Mouse (Mus musculus) stomach, embryonic 14.5 days (tissue): ENCODE measurements at regions not wholly inside any gene's neighbourhood (a gene's known extent, or its start where the extent isn't known, plus 50 kb on each side); places are given as distances from the start of the nearest gene placed in this dataset.

Experiments used
- ATAC-seq: fragments of 200-750 bp; cut with Nextera tagmentation; 2 replicates; pipeline ENCODE4 v1.8.0; 2017; ENCODE audit warnings: low read depth, moderate TSS enrichment; ENCODE audit not compliant: insufficient number of reproducible peaks, insufficient read depth, low FRiP score
- H3K27ac ChIP-seq: fragments of 300-500 bp; sonication (generic); 2 replicates; pipeline ENCODE4 v1.5.1; 2014; ENCODE audit warnings: mild to moderate bottlenecking, low read length, moderate library complexity, mixed read lengths
- H3K27me3 ChIP-seq: fragments of 300-500 bp; sonication (generic); 2 replicates; pipeline ENCODE4 v1.6.1; 2014; ENCODE audit warnings: low read length, control low read depth, mixed read lengths; ENCODE audit not compliant: control insufficient read depth, insufficient read depth
- H3K36me3 ChIP-seq: fragments of 300-500 bp; sonication (generic); 2 replicates; pipeline ENCODE4 v1.6.1; 2014; ENCODE audit warnings: mild to moderate bottlenecking, control low read depth, low read length, moderate library complexity, mixed read lengths; ENCODE audit not compliant: control insufficient read depth, insufficient read depth
- H3K4me1 ChIP-seq: fragments of 300-500 bp; sonication (generic); 2 replicates; pipeline ENCODE4 v1.6.1; 2014; ENCODE audit warnings: low read length, control low read depth, mixed read lengths; ENCODE audit not compliant: control insufficient read depth, insufficient read depth
- H3K4me2 ChIP-seq: fragments of 300-500 bp; sonication (generic); replicated peaks from 2 replicates; pipeline ENCODE4 v1.6.1; 2014; ENCODE audit warnings: low read depth, low read length, control low read depth
- H3K4me3 ChIP-seq: fragments of 300-500 bp; sonication (generic); 2 replicates; pipeline ENCODE4 v1.5.1; 2014; ENCODE audit warnings: low read depth, low read length, control low read depth
- H3K9ac ChIP-seq: fragments of 300-500 bp; sonication (generic); replicated peaks from 2 replicates; pipeline ENCODE4 v1.6.1; 2014; ENCODE audit warnings: low read depth, mild to moderate bottlenecking, control low read depth, low read length, moderate library complexity, mixed read lengths
- H3K9me3 ChIP-seq: fragments of 300-500 bp; sonication (generic); 2 replicates; pipeline ENCODE4 v1.6.1; 2016; ENCODE audit warnings: low read depth, low read length, control low read depth; ENCODE audit not compliant: control insufficient read depth
- WGBS: fragments of 180-500 bp; shearing (Covaris S2); extraction: QIAGEN DNeasy Blood & Tissue Kit; methylation state at CpG from one replicate; pipeline ENCODE4 v1.1.7; 2014; 5-methylcytosine and 5-hydroxymethylcytosine counted together

DNA sequence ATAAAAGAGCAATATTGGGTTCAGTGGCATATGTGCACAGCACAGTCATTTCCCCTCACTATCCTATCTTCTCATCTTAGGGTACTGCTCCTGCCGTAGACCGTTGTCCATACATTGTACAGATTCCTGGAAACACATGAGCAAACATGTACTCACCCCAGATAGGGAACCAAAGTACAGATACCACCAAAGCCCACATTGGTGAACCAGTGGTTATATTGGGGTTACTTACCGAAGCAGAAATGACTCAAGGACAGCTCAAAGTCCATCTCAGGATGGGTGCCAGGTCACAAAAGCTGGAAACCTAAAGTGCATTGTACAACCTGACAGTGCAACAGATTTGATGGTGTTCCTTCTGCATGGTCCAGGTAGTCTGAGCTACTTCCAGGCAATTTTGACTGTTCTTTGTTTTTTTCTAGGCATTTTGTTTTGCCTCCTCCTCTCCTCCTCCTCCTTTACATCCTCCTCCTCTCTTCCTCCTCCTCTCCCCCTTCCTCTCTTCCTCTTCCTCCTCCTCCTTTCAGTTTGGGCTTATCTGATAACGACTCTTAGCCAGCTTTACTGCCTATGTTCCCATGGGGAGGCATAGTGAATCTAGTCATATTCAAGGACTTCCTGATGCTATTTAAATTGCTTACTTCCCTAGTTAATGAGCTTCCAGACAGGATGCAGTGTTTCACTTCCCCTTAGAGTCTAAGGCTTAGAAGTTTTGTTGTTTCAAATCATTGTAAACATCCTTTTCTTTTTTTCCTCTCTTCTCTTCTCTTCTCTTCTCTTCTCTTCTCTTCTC is 65.1 kb upstream of the Tab2 start:
- WGBS, result 72% methylated on average over 4 of the region's 4 CpGs

DNA sequence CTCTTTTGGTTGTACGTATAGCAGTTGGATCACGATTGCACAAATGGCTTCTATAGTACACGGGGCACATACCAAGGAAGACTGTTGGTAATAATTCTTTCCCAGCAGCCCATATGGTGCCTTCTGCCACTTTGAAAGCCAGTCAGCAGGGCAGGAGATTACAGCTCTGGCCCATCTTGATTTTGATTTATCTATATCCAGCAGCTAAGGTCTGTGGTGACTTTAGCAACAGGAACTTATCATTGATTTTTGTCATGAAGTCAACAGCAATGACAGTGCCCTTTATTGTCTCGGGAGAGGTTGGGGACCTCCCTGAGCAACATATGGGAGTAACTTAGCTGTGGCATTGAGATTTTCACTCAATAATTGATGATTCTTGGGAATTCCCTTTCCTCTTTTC is 64.1 kb upstream of the Tab2 start:
- H3K27ac ChIP-seq, result no peak overlapping the region
- 69% methylated on average over 4 of the region's 4 CpGs for WGBS
- ATAC-seq, result no peak
- H3K27me3 ChIP-seq, result no peaks in the 10 kb centered on the region
- H3K4me3 ChIP-seq, result no peak overlapping the region
- no peak overlapping the region for H3K9ac ChIP-seq
- H3K9me3 ChIP-seq, result no peaks in the 10 kb centered on the region
- no peak overlapping the region for H3K4me2 ChIP-seq
- H3K36me3 ChIP-seq, result no peaks in the 10 kb centered on the region
- 0 out of 2 replicates have a peak, but pooled peaks cover 3% of the 10 kb centered on the region for H3K4me1 ChIP-seq

More for the DNA sequence above, 65.1 kb upstream of the Tab2 start:
- H3K9ac ChIP-seq, result no peak overlapping the region
- no peak overlapping the region for H3K4me2 ChIP-seq
- ATAC-seq, result no peak
- 0 out of 2 replicates have a peak, but pooled peaks cover 3% of the 10 kb centered on the region for H3K4me1 ChIP-seq
- H3K27ac ChIP-seq, result no peak overlapping the region
- no peak overlapping the region for H3K4me3 ChIP-seq
- no peaks in the 10 kb centered on the region for H3K36me3 ChIP-seq
- no peaks in the 10 kb centered on the region for H3K9me3 ChIP-seq
- H3K27me3 ChIP-seq, result no peaks in the 10 kb centered on the region

DNA sequence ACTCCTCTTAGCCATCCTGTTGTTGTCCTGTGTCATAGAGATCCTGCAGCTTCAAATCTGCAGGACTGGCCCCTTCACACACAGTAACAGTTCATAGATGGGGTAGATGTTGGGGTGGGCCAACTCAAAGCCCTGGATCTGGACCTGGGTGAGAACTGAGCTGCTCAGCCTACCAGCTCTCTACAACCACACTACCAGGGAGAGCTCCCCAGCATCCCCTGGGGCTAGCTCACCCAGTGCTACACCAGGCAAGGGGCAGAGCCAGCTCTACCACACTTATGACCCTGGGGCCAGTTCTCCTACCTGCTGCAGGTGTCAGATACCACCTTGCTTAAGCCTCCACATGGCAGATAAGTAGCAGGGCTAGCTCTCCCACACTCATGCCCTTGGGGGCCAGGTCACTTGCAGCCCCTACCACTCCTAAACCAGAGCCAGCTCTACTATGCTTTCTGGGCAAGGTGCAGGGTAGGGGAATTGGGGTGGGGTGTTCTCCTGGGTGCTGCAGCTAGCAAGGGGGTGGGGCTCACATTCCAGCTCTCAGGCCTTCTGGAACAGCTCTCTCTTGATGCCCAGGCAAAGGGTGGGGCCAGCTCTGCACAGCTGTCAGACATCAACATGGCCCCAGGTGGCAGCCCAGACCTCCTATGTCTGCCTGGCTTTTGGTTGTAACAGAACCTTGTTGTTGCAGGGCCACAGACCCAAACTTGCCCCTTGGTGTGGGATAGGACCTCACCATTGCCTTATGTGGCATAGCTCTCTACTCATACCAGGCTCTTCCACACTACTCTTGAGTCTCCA is 62.4 kb upstream of the Tab2 start:
- no peak for ATAC-seq
- H3K4me2 ChIP-seq, result no peak overlapping the region

DNA sequence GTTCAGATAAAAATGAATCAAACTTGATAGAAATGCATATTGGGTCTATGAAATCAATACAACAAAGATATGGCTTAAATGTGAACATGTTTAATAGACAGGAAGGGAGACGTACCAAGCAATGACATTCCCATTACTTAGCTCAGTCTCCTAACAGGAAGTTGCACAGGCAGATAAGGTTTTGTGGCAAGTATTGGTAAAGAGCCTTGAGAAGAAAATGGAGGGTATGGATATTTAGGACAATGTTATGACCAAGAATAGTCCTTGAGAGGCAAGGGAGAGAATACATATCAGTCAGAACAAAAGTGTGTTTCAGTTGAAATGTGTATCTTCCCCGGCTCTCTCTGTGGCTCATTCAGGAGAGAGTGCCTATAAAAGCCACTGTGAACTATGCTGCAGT is 60.7 kb upstream of the Tab2 start:
- Histone ChIP-seq H3K9me3 (no peaks in the 10 kb centered on the region), H3K4me2 (no peak overlapping the region), H3K4me1 (peaks cover 3% of the 10 kb centered on the region; the same call in 1 of the 2 replicates), H3K27me3 (no peaks in the 10 kb centered on the region), H3K9ac (no peak overlapping the region), H3K36me3 (no peaks in the 10 kb centered on the region), H3K27ac (no peak overlapping the region), H3K4me3 (no peak overlapping the region)
- WGBS, result 75% methylated on average over 2 of the region's 2 CpGs
- ATAC-seq, result no peak

More for the DNA sequence above, 62.4 kb upstream of the Tab2 start:
- Histone ChIP-seq H3K36me3 (no peaks in the 10 kb centered on the region), H3K4me1 (peaks cover 6% of the 10 kb centered on the region; the same call in 1 of the 2 replicates), H3K27me3 (no peaks in the 10 kb centered on the region), H3K9ac (no peak overlapping the region), H3K27ac (no peak overlapping the region), H3K9me3 (no peaks in the 10 kb centered on the region), H3K4me3 (no peak overlapping the region)

DNA sequence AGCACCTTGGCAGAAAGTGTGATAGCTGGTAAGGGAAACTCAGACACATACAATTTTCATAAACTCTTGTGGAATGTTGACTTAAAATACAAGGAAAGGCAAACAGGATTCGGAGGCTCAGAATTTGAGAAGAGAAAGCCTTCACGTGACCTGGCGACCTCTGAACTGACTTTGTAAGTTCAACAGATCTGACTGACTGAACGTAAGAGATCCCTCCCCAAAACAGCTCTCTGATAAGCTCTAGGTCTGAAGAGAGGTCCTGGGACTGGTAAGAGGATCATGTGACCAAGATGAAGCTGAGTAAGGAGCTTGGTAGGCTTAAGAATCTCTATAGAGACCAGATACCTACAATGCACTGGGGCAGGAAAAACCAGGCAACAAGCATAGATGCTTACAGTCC is 55.7 kb upstream of the Tab2 start:
- no peak for ATAC-seq
- H3K27ac ChIP-seq, result no peak overlapping the region
- no peaks in the 10 kb centered on the region for H3K9me3 ChIP-seq
- H3K4me3 ChIP-seq, result no peak overlapping the region
- 49% methylated on average over 4 of the region's 4 CpGs for WGBS
- peaks cover 3% of the 10 kb centered on the region; the same call in 1 of the 2 replicates for H3K4me1 ChIP-seq
- no peaks in the 10 kb centered on the region for H3K36me3 ChIP-seq
- no peaks in the 10 kb centered on the region for H3K27me3 ChIP-seq
- H3K9ac ChIP-seq, result no peak overlapping the region
- no peak overlapping the region for H3K4me2 ChIP-seq

DNA sequence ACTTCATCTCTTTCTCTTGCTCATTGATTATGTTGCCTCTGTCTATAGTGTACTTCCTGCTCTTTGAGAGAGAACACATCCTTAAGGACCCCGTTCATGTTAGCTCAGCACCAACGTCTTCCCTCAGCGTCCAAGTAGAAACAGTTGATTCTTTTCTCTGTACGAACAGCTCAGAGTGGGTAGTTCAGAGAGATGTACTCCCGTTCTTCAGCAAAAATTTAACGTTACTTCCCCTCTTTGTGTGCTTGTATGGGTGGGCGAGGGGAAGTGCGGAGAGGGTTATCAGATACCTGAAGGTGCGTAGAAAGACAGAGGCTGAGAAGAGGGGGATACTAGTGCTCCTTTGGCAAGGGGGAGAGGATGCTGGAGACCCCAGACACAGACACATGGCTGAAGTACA is 55.1 kb upstream of the Tab2 start:
- Histone ChIP-seq H3K36me3 (no peaks in the 10 kb centered on the region), H3K27me3 (no peaks in the 10 kb centered on the region), H3K4me1 (peaks cover 3% of the 10 kb centered on the region; the same call in 1 of the 2 replicates), H3K9me3 (no peaks in the 10 kb centered on the region), H3K4me2 (no peak overlapping the region), H3K9ac (no peak overlapping the region), H3K27ac (no peak overlapping the region), H3K4me3 (no peak overlapping the region)
- ATAC-seq, result no peak
- WGBS, result 85% methylated on average over 9 of the region's 9 CpGs

DNA sequence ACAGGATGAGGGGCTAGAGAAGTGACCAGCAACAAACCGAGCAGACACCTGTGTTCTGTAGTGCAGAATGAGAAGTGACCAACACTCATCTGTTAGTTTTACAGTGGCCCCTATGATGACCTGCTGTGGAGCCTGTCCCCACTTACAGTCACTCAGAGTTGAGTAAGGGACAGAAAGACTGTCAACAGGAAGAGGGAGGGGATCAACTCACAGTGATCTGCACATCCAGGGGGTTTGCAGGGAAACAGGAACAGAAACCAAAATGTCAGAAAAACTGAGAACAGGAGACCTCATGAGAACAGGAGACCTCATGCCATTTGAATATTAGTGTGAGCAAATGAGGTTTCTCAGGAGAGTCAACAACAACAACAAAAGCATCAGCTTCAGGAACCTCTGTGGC is 53.8 kb upstream of the Tab2 start:
- Histone ChIP-seq H3K36me3 (no peaks in the 10 kb centered on the region), H3K27me3 (no peaks in the 10 kb centered on the region), H3K4me2 (no peak overlapping the region), H3K9me3 (no peaks in the 10 kb centered on the region), H3K27ac (no peak overlapping the region), H3K4me3 (no peak overlapping the region), H3K9ac (no peak overlapping the region), H3K4me1 (peaks cover 1% of the 10 kb centered on the region; the same call in 1 of the 2 replicates)
- no peak for ATAC-seq
- whole genome bisulfite sequencing, result 79% methylated on average over 1 of the region's 1 CpGs

DNA sequence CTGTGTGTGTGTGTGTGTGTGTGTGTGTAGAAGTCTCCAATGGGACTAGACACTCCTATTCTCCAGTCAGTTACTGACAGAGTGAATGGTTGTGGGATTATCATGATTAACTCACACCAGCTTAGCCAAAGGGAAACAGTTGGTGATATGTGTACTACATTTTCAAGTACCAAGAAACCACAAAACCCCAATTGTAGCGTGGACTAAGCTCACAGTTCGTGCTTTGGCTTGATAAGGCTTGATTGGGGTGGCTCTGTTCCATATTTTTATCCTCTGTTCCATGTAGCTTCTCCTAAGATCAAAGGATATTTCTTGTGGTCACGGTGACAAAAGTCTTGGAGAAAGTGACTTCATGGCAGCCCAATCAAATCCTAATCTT is 51.9 kb upstream of the Tab2 start:
- WGBS, result 83% methylated on average over 3 of the region's 3 CpGs
- ATAC-seq, result no peak
- no peaks in the 10 kb centered on the region for H3K27me3 ChIP-seq

More for the DNA sequence above, 51.9 kb upstream of the Tab2 start:
- Histone ChIP-seq H3K4me3 (no peak overlapping the region), H3K27ac (no peak overlapping the region), H3K36me3 (no peaks in the 10 kb centered on the region), H3K9ac (no peak overlapping the region), H3K4me1 (no peaks in the 10 kb centered on the region), H3K4me2 (no peak overlapping the region), H3K9me3 (no peaks in the 10 kb centered on the region)
